Mouse (Mus musculus) bone marrow macrophage, adult 2 months (primary cell): ENCODE measurements around the gene Grin2a.

Experiments
- CTCF ChIP-seq: IDR thresholded peaks from 2 replicates; pipeline ENCODE4 v1.5.1; 2012; ENCODE audit warnings: low read depth, mild to moderate bottlenecking, low read length, moderate library complexity
- POLR2A ChIP-seq: IDR thresholded peaks from 2 replicates; pipeline ENCODE4 v1.6.1; 2012; ENCODE audit warnings: mild to moderate bottlenecking, low read depth, low read length, borderline replicate concordance

GRCm38 (mm10) chr16:9535196-9535595, 460.2 kb downstream of the Grin2a start:
- no peak for TF ChIP-seq CTCF
- TF ChIP-seq POLR2A, result no peak
